Mouse (Mus musculus) G1E (cell line): ENCODE measurements around the gene Spata25.

Source experiments
- CTCF ChIP-seq: IDR thresholded peaks from 2 replicates; pipeline ENCODE4 v1.5.1; 2012; ENCODE audit warnings: low read depth, low read length, inconsistent platforms, mixed read lengths
- GATA1 ChIP-seq: IDR thresholded peaks from 2 replicates; pipeline ENCODE4 v1.6.1; 2012; ENCODE audit warnings: borderline replicate concordance, low read length, inconsistent platforms, mixed read lengths
- GATA2 ChIP-seq: IDR thresholded peaks from 2 replicates; pipeline ENCODE4 v1.6.1; 2012; ENCODE audit warnings: low read depth, low read length, inconsistent platforms, borderline replicate concordance
- POLR2AphosphoS5 ChIP-seq: IDR thresholded peaks from 2 replicates; pipeline ENCODE4 v1.6.1; 2012; ENCODE audit warnings: low read depth, low read length, inconsistent platforms; ENCODE audit not compliant: insufficient replicate concordance
- TAL1 ChIP-seq: conservative IDR thresholded peaks from 2 replicates; pipeline ENCODE4 v1.6.1; 2012; ENCODE audit warnings: low read depth, low read length, inconsistent platforms, mixed read lengths

DNA sequence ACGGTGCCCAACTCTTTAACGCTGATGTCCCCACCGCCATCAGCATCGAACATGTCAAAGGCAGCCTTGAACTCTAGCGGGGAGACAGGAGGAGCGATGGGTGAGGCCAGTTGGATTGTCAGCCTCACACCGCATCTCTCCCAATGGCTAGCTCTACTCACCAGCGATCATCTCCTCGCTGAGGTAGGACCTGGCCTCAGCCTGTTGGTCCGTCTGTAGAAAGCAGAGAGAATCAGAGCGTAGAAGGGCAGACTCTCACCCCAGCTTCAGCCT lies 50.4 kb downstream of the Spata25 start:
- TF ChIP-seq CTCF (no peak), GATA1 (no peak), TAL1 (no peak), POLR2AphosphoS5 (no peak), GATA2 (no peak)
